Mouse (Mus musculus): ENCODE measurements at regions not wholly inside any gene's neighbourhood (a gene's known extent, or its start where the extent isn't known, plus 50 kb on each side); places are given as distances from the start of the nearest gene placed in this dataset.

DNA sequence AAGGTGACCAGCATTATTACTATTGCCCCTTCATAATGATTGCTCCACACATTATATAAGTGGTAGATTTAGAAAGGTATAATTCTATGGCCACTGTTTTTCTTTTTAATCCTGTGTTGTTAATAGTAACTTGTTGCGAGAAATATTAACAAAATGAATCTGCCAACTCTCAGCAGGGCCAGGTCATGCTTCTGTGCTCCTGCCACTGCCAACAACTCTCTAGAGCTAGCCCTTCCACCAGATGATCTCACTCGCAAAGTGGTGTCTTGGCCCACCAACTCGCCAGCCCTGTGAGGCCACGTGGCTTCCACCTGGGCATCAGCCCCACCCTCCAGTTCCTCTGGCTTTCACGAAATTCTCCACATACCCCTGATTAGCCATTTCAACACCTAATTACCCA lies 197.1 kb downstream of the Gm11232 start:
- DNase-seq (ENCODE audit: low spot score): no peak
- TF ChIP-seq EP300 (IDR thresholded peaks at IDR 0.05) (no peak), CTCF (IDR thresholded peaks at IDR 0.05) (no peak)
- no peaks in the 10 kb centered on the region for H3K27me3 ChIP-seq (replicated peaks; ENCODE audit: insufficient read depth, low read length)
- H3K9ac ChIP-seq (replicated peaks; ENCODE audit: low read depth): no peak overlapping the region
- no peak overlapping the region for H3K27ac ChIP-seq (ENCODE audit: low read length)
- WGBS: 81% methylated on average over 5 of the region's 5 CpGs
- H3K9me3 ChIP-seq (ENCODE audit: low read length): no peaks in the 10 kb centered on the region
- no peak for ATAC-seq
- no peak overlapping the region for H3K4me2 ChIP-seq (replicated peaks; ENCODE audit: low read depth, low read length)
- no peaks in the 10 kb centered on the region for H3K4me1 ChIP-seq (ENCODE audit: insufficient read depth, low read depth, low read length)
- H3K36me3 ChIP-seq (ENCODE audit: insufficient read depth, low read length): no peaks in the 10 kb centered on the region
- no peak overlapping the region for H3K4me3 ChIP-seq (ENCODE audit: low read depth, low read length)

DNA sequence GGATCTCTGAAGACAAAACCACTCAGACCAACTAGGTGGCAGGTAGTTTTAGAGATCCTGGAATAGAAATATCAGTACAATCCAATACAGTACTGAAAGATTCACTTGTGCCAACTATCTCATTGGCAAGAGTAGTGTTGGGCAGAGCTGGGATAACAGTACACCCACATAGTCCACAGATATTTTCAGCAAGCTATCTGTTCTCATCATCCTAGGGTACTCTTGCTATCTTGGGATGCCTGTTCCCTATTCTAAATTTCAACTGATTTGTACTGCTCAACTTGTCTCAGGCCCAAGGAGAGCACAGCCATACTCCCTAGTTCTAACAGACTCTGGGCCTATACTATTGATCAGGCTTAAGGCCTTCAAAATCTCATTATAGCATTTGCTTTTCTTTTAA lies 218.6 kb downstream of the Gm11232 start:
- ATAC-seq (no peak), DNase-seq (ENCODE audit: low spot score) (no peak)
- Histone ChIP-seq H3K27me3 (replicated peaks; ENCODE audit: insufficient read depth, low read length) (no peaks in the 10 kb centered on the region), H3K36me3 (ENCODE audit: insufficient read depth, low read length) (no peaks in the 10 kb centered on the region), H3K27ac (ENCODE audit: low read length) (no peak overlapping the region), H3K9me3 (ENCODE audit: low read length) (no peaks in the 10 kb centered on the region), H3K4me1 (ENCODE audit: insufficient read depth, low read depth, low read length) (no peaks in the 10 kb centered on the region), H3K9ac (replicated peaks; ENCODE audit: low read depth) (no peak overlapping the region), H3K4me2 (replicated peaks; ENCODE audit: low read depth, low read length) (no peak overlapping the region), H3K4me3 (ENCODE audit: low read depth, low read length) (no peak overlapping the region)
- no peak for TF ChIP-seq EP300 (IDR thresholded peaks at IDR 0.05)
- no peak for TF ChIP-seq CTCF (IDR thresholded peaks at IDR 0.05)

GRCm38 (mm10) chr4:71537971-71538370 lies 219.8 kb downstream of the Gm11232 start:
- WGBS: 41% methylated on average over 2 of the region's 2 CpGs
- Histone ChIP-seq H3K4me1 (ENCODE audit: insufficient read depth, low read depth, low read length) (no peaks in the 10 kb centered on the region), H3K27ac (ENCODE audit: low read length) (no peak overlapping the region), H3K4me2 (replicated peaks; ENCODE audit: low read depth, low read length) (no peak overlapping the region), H3K9me3 (ENCODE audit: low read length) (no peaks in the 10 kb centered on the region), H3K9ac (replicated peaks; ENCODE audit: low read depth) (no peak overlapping the region), H3K4me3 (ENCODE audit: low read depth, low read length) (no peak overlapping the region), H3K36me3 (ENCODE audit: insufficient read depth, low read length) (no peaks in the 10 kb centered on the region), H3K27me3 (replicated peaks; ENCODE audit: insufficient read depth, low read length) (no peaks in the 10 kb centered on the region)
- DNase-seq (ENCODE audit: low spot score): peak; percentile 12
- no peak for TF ChIP-seq CTCF (IDR thresholded peaks at IDR 0.05)
- no peak for ATAC-seq

DNA sequence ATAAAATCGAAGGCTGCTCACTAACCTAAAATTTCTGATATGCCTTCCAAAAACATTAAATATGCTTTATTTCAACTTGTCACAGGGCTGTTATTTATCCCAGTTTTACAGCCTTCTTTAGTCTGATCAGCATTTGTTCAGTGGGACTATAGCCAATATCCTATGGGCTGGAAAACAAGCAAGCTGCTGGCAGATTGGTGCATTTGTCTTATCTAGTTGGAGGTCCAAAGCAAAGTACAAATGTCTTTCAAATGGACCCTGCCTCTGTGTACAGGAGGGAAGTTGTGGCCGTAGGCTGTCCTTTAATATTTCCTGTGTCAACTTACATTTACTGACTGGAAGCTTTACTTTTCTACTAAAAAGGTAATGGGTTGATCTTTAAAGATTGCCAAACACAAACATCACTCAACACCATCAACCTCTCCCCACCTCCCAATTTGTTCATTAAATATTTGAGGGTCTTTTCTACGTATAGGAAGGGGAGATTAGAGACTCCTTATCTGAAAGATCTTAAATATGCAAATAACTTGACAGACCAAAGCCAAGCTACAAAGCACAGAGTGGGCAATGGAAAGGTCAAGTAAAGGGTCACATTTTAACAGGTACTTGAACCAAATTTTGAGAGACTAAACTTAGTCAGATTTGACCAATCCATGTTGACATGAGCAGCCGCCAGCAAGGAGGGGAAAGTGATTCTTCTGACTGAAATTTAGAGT lies 233.4 kb downstream of the Gm11232 start:
- Histone ChIP-seq H3K27me3 (replicated peaks; ENCODE audit: insufficient read depth, low read length) (no peaks in the 10 kb centered on the region), H3K4me1 (ENCODE audit: insufficient read depth, low read depth, low read length) (no peaks in the 10 kb centered on the region), H3K4me3 (ENCODE audit: low read depth, low read length) (no peak overlapping the region), H3K36me3 (ENCODE audit: insufficient read depth, low read length) (no peaks in the 10 kb centered on the region), H3K9ac (replicated peaks; ENCODE audit: low read depth) (no peak overlapping the region), H3K9me3 (ENCODE audit: low read length) (no peaks in the 10 kb centered on the region), H3K27ac (ENCODE audit: low read length) (no peak overlapping the region), H3K4me2 (replicated peaks; ENCODE audit: low read depth, low read length) (no peak overlapping the region)
- no peak for ATAC-seq
- TF ChIP-seq CTCF (IDR thresholded peaks at IDR 0.05): no peak
- no peak for DNase-seq (ENCODE audit: low spot score)
- 32% methylated on average over 4 of the region's 4 CpGs for whole genome bisulfite sequencing

DNA sequence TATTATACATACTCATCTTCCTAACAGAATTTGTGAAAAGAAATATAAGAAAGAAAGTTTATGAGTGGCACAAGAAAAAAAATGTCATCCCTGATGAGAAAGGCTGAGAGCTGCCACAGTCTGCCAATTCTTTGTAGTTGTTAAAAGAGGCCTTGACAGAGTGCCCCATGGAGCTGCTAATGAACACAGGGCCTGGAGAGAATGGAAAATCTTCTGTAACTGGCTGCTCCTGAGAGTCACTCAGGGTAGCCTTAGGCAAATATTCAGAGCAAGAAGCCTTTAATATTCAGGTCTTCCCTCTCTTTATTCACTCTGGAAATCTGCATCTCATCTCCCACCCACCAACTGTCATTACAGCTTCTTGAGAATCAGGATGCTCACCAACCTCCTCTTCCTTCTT lies 237.0 kb downstream of the Gm11232 start:
- no peak overlapping the region for H3K4me3 ChIP-seq (ENCODE audit: low read depth, low read length)
- no peak overlapping the region for H3K9ac ChIP-seq (replicated peaks; ENCODE audit: low read depth)
- no peaks in the 10 kb centered on the region for H3K36me3 ChIP-seq (ENCODE audit: insufficient read depth, low read length)
- TF ChIP-seq CTCF (IDR thresholded peaks at IDR 0.05) (no peak), EP300 (IDR thresholded peaks at IDR 0.05) (no peak)
- H3K9me3 ChIP-seq (ENCODE audit: low read length): no peaks in the 10 kb centered on the region
- H3K27ac ChIP-seq (ENCODE audit: low read length): no peak overlapping the region
- H3K27me3 ChIP-seq (replicated peaks; ENCODE audit: insufficient read depth, low read length): no peaks in the 10 kb centered on the region
- no peak overlapping the region for H3K4me2 ChIP-seq (replicated peaks; ENCODE audit: low read depth, low read length)
- ATAC-seq (no peak), DNase-seq (ENCODE audit: low spot score) (no peak)
- H3K4me1 ChIP-seq (ENCODE audit: insufficient read depth, low read depth, low read length): no peaks in the 10 kb centered on the region

DNA sequence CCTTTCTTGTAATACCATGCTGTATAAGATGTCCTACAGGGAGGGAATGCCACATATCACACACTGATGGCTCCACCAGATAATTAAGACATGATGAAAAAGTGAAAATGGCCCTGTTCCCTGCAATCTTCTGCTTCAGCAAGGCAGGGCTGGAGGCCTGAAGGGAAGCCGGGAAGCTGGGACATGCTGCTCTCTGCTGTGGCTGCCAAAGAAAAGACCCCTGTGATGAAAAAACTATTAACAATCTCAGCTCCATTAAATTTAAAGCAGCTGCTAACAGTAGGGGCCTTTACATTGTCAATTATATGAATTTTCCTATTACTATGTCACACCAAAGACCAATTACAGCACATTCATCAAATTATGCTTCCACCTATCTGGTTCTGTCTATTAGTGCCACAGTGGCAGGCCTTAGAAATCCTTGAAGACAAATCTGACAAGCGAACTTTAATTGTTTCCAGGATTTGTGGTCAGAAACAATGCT lies 239.8 kb downstream of the Gm11232 start:
- Histone ChIP-seq H3K9ac (replicated peaks; ENCODE audit: low read depth) (no peak overlapping the region), H3K27ac (ENCODE audit: low read length) (no peak overlapping the region), H3K4me1 (ENCODE audit: insufficient read depth, low read depth, low read length) (no peaks in the 10 kb centered on the region), H3K36me3 (ENCODE audit: insufficient read depth, low read length) (no peaks in the 10 kb centered on the region), H3K4me3 (ENCODE audit: low read depth, low read length) (no peak overlapping the region), H3K27me3 (replicated peaks; ENCODE audit: insufficient read depth, low read length) (no peaks in the 10 kb centered on the region), H3K4me2 (replicated peaks; ENCODE audit: low read depth, low read length) (no peak overlapping the region), H3K9me3 (ENCODE audit: low read length) (no peaks in the 10 kb centered on the region)
- ATAC-seq (no peak), DNase-seq (ENCODE audit: low spot score) (no peak)
- TF ChIP-seq EP300 (IDR thresholded peaks at IDR 0.05): no peak
- TF ChIP-seq CTCF (IDR thresholded peaks at IDR 0.05): no peak
- 66% methylated on average over 2 of the region's 2 CpGs for WGBS

GRCm38 (mm10) chr4:71506911-71507310 lies 250.9 kb downstream of the Gm11232 start:
- DNase-seq (ENCODE audit: low spot score): no peak
- Histone ChIP-seq H3K36me3 (ENCODE audit: insufficient read depth, low read length) (no peaks in the 10 kb centered on the region), H3K9me3 (ENCODE audit: low read length) (no peaks in the 10 kb centered on the region), H3K4me1 (ENCODE audit: insufficient read depth, low read depth, low read length) (no peaks in the 10 kb centered on the region), H3K27ac (ENCODE audit: low read length) (no peak overlapping the region), H3K4me2 (replicated peaks; ENCODE audit: low read depth, low read length) (no peak overlapping the region), H3K27me3 (replicated peaks; ENCODE audit: insufficient read depth, low read length) (no peaks in the 10 kb centered on the region), H3K4me3 (ENCODE audit: low read depth, low read length) (no peak overlapping the region), H3K9ac (replicated peaks; ENCODE audit: low read depth) (no peak overlapping the region)
- TF ChIP-seq EP300 (IDR thresholded peaks at IDR 0.05): no peak
- TF ChIP-seq CTCF (IDR thresholded peaks at IDR 0.05): no peak
- ATAC-seq: no peak
